Mouse (Mus musculus): ENCODE data around the gene Lmod3. TPM values are rescaled to one million over a fixed set of nuclear protein-coding genes. Genes with fewer than 3 reads are reported as not detected.
"Not testable (repeated sequence)": the region's sequence is repeated elsewhere in the genome, so short reads cannot be mapped to it uniquely, and the experiment has no call there.

Lmod3 gene
- polyA plus RNA-seq, 1 experiment from 2014 or later, result 0.08 TPM

GRCm38 (mm10) chr6:97272349-97272748, 19.8 kb upstream of the Lmod3 start:
- no peak overlapping the region for H3K4me2 ChIP-seq
- 65% methylated on average over 2 of the region's 2 CpGs for WGBS
- no peaks in the 10 kb centered on the region for H3K36me3 ChIP-seq
- ATAC-seq (ENCODE audit: low FRiP score), result no peak
- no peaks in the 10 kb centered on the region for H3K27me3 ChIP-seq
- no peak overlapping the region for H3K27ac ChIP-seq
- no peaks in the 10 kb centered on the region for H3K9me3 ChIP-seq
- H3K9ac ChIP-seq, result no peak overlapping the region
- no peak overlapping the region for H3K4me3 ChIP-seq
- peaks cover 19% of the 10 kb centered on the region for H3K4me1 ChIP-seq (replicated peaks)

- no peaks in the 10 kb centered on the region for H3K36me3 ChIP-seq
- no peaks in the 10 kb centered on the region for H3K27me3 ChIP-seq
- no peak overlapping the region for H3K27ac ChIP-seq
- no peak overlapping the region for H3K4me3 ChIP-seq
- no peak for ATAC-seq (ENCODE audit: low FRiP score)
- no peaks in the 10 kb centered on the region for H3K4me1 ChIP-seq (replicated peaks)
- no peak overlapping the region for H3K9ac ChIP-seq
- H3K9me3 ChIP-seq, result no peaks in the 10 kb centered on the region
- 79% methylated on average over 11 of the region's 11 CpGs for WGBS
- no peak overlapping the region for H3K4me2 ChIP-seq
These were observed 17.0 kb upstream of the Lmod3 start for GRCm38 (mm10) chr6:97269596-97269995.

- Histone ChIP-seq H3K27ac (no peak overlapping the region), H3K9me3 (no peaks in the 10 kb centered on the region), H3K9ac (no peak overlapping the region), H3K4me3 (no peak overlapping the region), H3K4me2 (no peak overlapping the region), H3K36me3 (no peaks in the 10 kb centered on the region), H3K27me3 (no peaks in the 10 kb centered on the region), H3K4me1 (replicated peaks) (no peaks in the 10 kb centered on the region)
- WGBS, result 95% methylated on average over 2 of the region's 2 CpGs
- ATAC-seq (ENCODE audit: low FRiP score), result no peak
These were observed 14.6 kb upstream of the Lmod3 start for GRCm38 (mm10) chr6:97267132-97267531.

GRCm38 (mm10) chr6:97266661-97267060, 14.1 kb upstream of the Lmod3 start:
- 87% methylated on average over 4 of the region's 4 CpGs for WGBS
- H3K4me3 ChIP-seq, result no peak overlapping the region

GRCm38 (mm10) chr6:97265705-97266104, 13.1 kb upstream of the Lmod3 start:
- H3K4me1 ChIP-seq (replicated peaks), result no peaks in the 10 kb centered on the region
- no peaks in the 10 kb centered on the region for H3K9me3 ChIP-seq
- no peaks in the 10 kb centered on the region for H3K27me3 ChIP-seq
- H3K36me3 ChIP-seq, result no peaks in the 10 kb centered on the region
- no peak overlapping the region for H3K4me2 ChIP-seq
- 81% methylated on average over 3 of the region's 3 CpGs for WGBS
- H3K27ac ChIP-seq, result no peak overlapping the region
- no peak overlapping the region for H3K4me3 ChIP-seq
- H3K9ac ChIP-seq, result no peak overlapping the region
- no peak for ATAC-seq (ENCODE audit: low FRiP score)

More at GRCm38 (mm10) chr6:97266661-97267060, 14.1 kb upstream of the Lmod3 start:
- no peak overlapping the region for H3K4me2 ChIP-seq
- no peaks in the 10 kb centered on the region for H3K9me3 ChIP-seq
- H3K27me3 ChIP-seq, result no peaks in the 10 kb centered on the region
- no peak overlapping the region for H3K9ac ChIP-seq
- H3K27ac ChIP-seq, result no peak overlapping the region
- no peaks in the 10 kb centered on the region for H3K36me3 ChIP-seq
- H3K4me1 ChIP-seq (replicated peaks), result no peaks in the 10 kb centered on the region
- ATAC-seq (ENCODE audit: low FRiP score), result no peak

- no peak overlapping the region for H3K27ac ChIP-seq
- WGBS, result 89% methylated on average over 8 of the region's 8 CpGs
- H3K9ac ChIP-seq, result no peak overlapping the region
- no peak for ATAC-seq (ENCODE audit: low FRiP score)
- no peak overlapping the region for H3K4me2 ChIP-seq
- no peak overlapping the region for H3K4me3 ChIP-seq
- H3K4me1 ChIP-seq (replicated peaks), result no peaks in the 10 kb centered on the region
- H3K27me3 ChIP-seq, result no peaks in the 10 kb centered on the region
- H3K36me3 ChIP-seq, result no peaks in the 10 kb centered on the region
- H3K9me3 ChIP-seq, result no peaks in the 10 kb centered on the region
These were observed 12.7 kb upstream of the Lmod3 start for GRCm38 (mm10) chr6:97265240-97265639.

GRCm38 (mm10) chr6:97263750-97264149, 11.2 kb upstream of the Lmod3 start:
- H3K9me3 ChIP-seq; H3K4me3 ChIP-seq; H3K4me1 ChIP-seq (replicated peaks); H3K9ac ChIP-seq; H3K27me3 ChIP-seq; H3K36me3 ChIP-seq; H3K27ac ChIP-seq; H3K4me2 ChIP-seq; ATAC-seq (ENCODE audit: low FRiP score): not testable (repeated sequence)

- H3K9ac ChIP-seq, result no peak overlapping the region
- no peaks in the 10 kb centered on the region for H3K27me3 ChIP-seq
- H3K4me3 ChIP-seq, result no peak overlapping the region
- no peaks in the 10 kb centered on the region for H3K9me3 ChIP-seq
- no peak overlapping the region for H3K4me2 ChIP-seq
- 76% methylated on average over 4 of the region's 4 CpGs for WGBS
- no peaks in the 10 kb centered on the region for H3K36me3 ChIP-seq
- H3K27ac ChIP-seq, result no peak overlapping the region
- no peaks in the 10 kb centered on the region for H3K4me1 ChIP-seq (replicated peaks)
- ATAC-seq (ENCODE audit: low FRiP score), result no peak
These were observed 9.7 kb upstream of the Lmod3 start for GRCm38 (mm10) chr6:97262229-97262628.

- 89% methylated on average over 2 of the region's 2 CpGs for WGBS
- H3K9ac ChIP-seq; H3K27ac ChIP-seq; H3K4me1 ChIP-seq (replicated peaks); H3K9me3 ChIP-seq; H3K27me3 ChIP-seq; ATAC-seq (ENCODE audit: low FRiP score); H3K4me2 ChIP-seq; H3K4me3 ChIP-seq; H3K36me3 ChIP-seq: not testable (repeated sequence)
These were observed 7.4 kb upstream of the Lmod3 start for GRCm38 (mm10) chr6:97259926-97260325.

- H3K9me3 ChIP-seq, result no peaks in the 10 kb centered on the region
- no peaks in the 10 kb centered on the region for H3K36me3 ChIP-seq
- no peak overlapping the region for H3K27ac ChIP-seq
- H3K9ac ChIP-seq, result no peak overlapping the region
- H3K27me3 ChIP-seq, result no peaks in the 10 kb centered on the region
- no peak for ATAC-seq (ENCODE audit: low FRiP score)
- H3K4me2 ChIP-seq, result no peak overlapping the region
- no peak overlapping the region for H3K4me3 ChIP-seq
- WGBS, result 96% methylated on average over 1 of the region's 1 CpGs
- no peaks in the 10 kb centered on the region for H3K4me1 ChIP-seq (replicated peaks)
These were observed 5.9 kb upstream of the Lmod3 start for GRCm38 (mm10) chr6:97258489-97258888.

GRCm38 (mm10) chr6:97252086-97252485, 473 bp downstream of the Lmod3 start:
- Histone ChIP-seq H3K36me3 (no peaks in the 10 kb centered on the region), H3K4me1 (replicated peaks) (0 out of 2 replicates have a peak, but pooled peaks cover 3% of the 10 kb centered on the region), H3K27me3 (no peaks in the 10 kb centered on the region), H3K4me2 (no peak overlapping the region), H3K9ac (no peak overlapping the region), H3K4me3 (no peak overlapping the region), H3K9me3 (no peaks in the 10 kb centered on the region), H3K27ac (no peak overlapping the region)
- WGBS, result 67% methylated on average over 5 of the region's 5 CpGs
- ATAC-seq (ENCODE audit: low FRiP score), result no peak

- Histone ChIP-seq H3K9ac (no peak overlapping the region), H3K4me2 (no peak overlapping the region), H3K9me3 (no peaks in the 10 kb centered on the region), H3K36me3 (no peaks in the 10 kb centered on the region), H3K4me3 (no peak overlapping the region), H3K27ac (no peak overlapping the region), H3K27me3 (no peaks in the 10 kb centered on the region), H3K4me1 (replicated peaks) (0 out of 2 replicates have a peak, but pooled peaks cover 3% of the 10 kb centered on the region)
- ATAC-seq (ENCODE audit: low FRiP score), result no peak
- 52% methylated on average over 6 of the region's 6 CpGs for WGBS
These were observed 1.6 kb downstream of the Lmod3 start for GRCm38 (mm10) chr6:97250966-97251365.

GRCm38 (mm10) chr6:97245200-97245599, 7.4 kb downstream of the Lmod3 start:
- Histone ChIP-seq H3K27me3 (no peaks in the 10 kb centered on the region), H3K4me3 (no peak overlapping the region), H3K27ac (no peak overlapping the region), H3K9me3 (no peaks in the 10 kb centered on the region), H3K36me3 (no peaks in the 10 kb centered on the region), H3K4me1 (replicated peaks) (no peaks in the 10 kb centered on the region), H3K4me2 (no peak overlapping the region), H3K9ac (no peak overlapping the region)
- no peak for ATAC-seq (ENCODE audit: low FRiP score)

GRCm38 (mm10) chr6:97242522-97242921, 10.0 kb downstream of the Lmod3 start:
- Histone ChIP-seq H3K9me3 (no peaks in the 10 kb centered on the region), H3K27me3 (no peaks in the 10 kb centered on the region), H3K36me3 (no peaks in the 10 kb centered on the region), H3K27ac (no peak overlapping the region), H3K4me3 (no peak overlapping the region), H3K9ac (no peak overlapping the region), H3K4me2 (no peak overlapping the region), H3K4me1 (replicated peaks) (no peaks in the 10 kb centered on the region)
- ATAC-seq (ENCODE audit: low FRiP score), result no peak
- 98% methylated on average over 4 of the region's 4 CpGs for WGBS
